Mouse (Mus musculus) liver, embryonic 14.5 days (tissue): Measurements from ENCODE around the gene Sec14l3.

Source experiments
- CTCF ChIP-seq: IDR thresholded peaks from 2 replicates; pipeline ENCODE4 v1.5.1; 2016; ENCODE audit warnings: antibody characterized with exemption, low read depth, control low read depth
- EP300 ChIP-seq: IDR thresholded peaks from 2 replicates; pipeline ENCODE4 v1.6.1; 2016; ENCODE audit warnings: antibody characterized with exemption, low read depth

- TF ChIP-seq CTCF (no peak), EP300 (no peak)
These were observed 49.3 kb downstream of the Sec14l3 start for GRCm38 (mm10) chr11:4113970-4114369.
